Mouse (Mus musculus) olfactory bulb, adult 2 months (tissue): ENCODE measurements around the gene Sart3.

Source experiments
- CTCF ChIP-seq: fragments of 200-500 bp; IDR thresholded peaks from 2 replicates; pipeline ENCODE4 v1.5.1; 2012; ENCODE audit warnings: low read depth, mild to moderate bottlenecking, low read length, moderate library complexity; ENCODE audit not compliant: insufficient read depth
- POLR2A ChIP-seq: fragments of 200-500 bp; IDR thresholded peaks from 2 replicates; pipeline ENCODE4 v1.6.1; 2012; ENCODE audit warnings: mild to moderate bottlenecking, low read depth, low read length, moderate library complexity; ENCODE audit not compliant: insufficient read depth

DNA sequence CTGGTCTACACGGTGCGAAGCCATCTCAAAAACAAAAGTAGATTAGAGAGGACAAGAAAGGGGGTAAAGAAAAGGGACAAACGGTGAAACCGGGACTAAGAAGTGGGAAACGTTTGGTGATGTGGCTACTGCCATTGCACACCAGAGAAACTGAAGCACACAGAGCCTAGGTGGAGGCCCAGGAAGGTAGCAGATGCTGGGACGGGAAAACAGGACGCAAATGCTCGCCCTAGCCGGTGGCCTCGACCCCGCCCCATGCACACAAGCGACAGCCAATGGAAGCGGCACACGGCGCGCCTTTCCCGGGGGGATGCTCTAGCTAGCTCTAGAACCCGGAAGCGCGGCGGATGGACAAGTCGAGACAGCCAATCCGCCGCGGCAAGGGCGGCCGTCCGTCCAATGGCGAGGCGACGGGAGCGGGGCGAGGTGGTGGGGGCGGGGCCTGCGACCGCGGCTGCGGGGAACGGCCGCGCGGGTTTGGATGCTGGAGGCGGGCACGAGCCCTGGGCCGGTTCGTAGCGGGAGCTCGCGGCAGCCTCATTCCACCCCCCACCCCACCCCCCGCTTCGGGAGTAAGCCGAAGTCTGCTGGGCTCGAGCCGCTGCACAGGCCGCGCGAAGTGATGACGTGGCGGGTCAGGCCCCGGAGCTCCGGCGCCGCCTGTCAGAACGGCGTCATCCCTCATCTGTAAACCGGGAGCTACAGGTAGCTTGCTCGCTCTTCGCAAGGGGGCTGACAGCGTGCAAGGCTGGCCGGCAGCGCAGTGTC, 36.8 kb downstream of the Sart3 start, which contains the start of gene Ficd:
- no peak for TF ChIP-seq CTCF
- TF ChIP-seq POLR2A = peak; percentile 14; the same call in 1 of the 2 replicates
